Mouse (Mus musculus): ENCODE results near the gene Ier3. TPM values are rescaled to one million over a fixed set of nuclear protein-coding genes. Genes with fewer than 3 reads are reported as not detected.

The Ier3 gene
- polyA plus RNA-seq (2016; fragmentation: Nextera tagmentation; extraction: Ambion mirVana) = 37.6 and 38.6 TPM in 2 replicates

DNA sequence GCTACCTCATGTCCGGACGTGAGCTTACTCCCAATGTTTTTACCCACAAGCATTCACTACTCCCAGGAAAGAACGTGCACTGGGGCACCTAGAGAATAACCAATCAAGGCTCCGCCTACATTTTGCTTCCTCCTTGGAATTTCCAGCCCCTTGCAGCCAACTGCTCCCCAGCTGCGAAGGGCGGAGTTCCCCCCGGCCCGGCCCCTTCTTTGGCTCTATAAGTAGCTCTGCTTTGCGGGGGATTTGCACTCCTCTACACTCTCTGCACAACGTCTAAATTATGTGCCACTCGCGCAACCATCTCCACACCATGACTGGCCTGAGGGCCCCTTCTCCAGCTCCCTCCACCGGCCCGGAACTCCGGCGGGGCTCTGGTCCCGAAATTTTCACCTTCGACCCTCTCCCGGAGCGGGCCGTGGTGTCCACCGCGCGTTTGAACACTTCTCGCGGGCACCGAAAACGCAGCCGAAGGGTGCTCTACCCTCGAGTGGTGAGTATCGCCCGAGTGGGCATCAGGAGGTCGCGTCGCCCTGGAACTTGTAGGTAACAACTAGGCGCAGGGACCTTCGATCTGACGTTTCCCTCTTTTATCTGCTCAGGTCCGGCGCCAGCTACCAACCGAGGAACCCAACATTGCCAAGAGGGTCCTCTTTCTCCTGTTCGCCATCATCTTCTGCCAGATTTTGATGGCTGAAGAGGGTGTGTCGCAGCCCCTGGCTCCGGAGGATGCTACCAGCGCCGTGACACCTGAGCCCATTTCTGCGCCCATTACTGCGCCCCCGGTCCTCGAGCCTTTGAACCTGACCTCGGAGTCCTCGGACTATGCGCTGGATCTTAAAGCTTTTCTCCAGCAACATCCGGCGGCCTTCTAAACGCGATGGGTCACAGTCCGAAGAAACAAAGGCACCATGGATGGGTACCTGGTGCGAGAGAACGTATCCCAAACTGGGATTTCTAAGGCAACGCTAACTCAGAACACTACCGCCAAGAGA lies at the start of gene Ier3:
Ier3 (plus strand) TSS at position 246 of the 992 bp plus-strand sequence.
- Histone ChIP-seq H3K9ac (peak within 1 kb of the TSS; percentile 86), H3K27ac (ENCODE audit: poor library complexity, severe bottlenecking) (peak within 1 kb of the TSS; percentile 89), H3K27me3 (replicated peaks) (no peaks in the 10 kb centered on the region), H3K9me3 (replicated peaks) (no peaks in the 10 kb centered on the region), H3K36me3 (peaks cover 18% of the 10 kb centered on the region), H3K4me3 (peak within 1 kb of the TSS; percentile 89), H3K4me2 (peak within 1 kb of the TSS; percentile 91), H3K4me1 (replicated peaks) (peaks cover 35% of the 10 kb centered on the region)
- peak; percentile 67 for ATAC-seq (ENCODE audit: insufficient number of reproducible peaks, low FRiP score)
- WGBS = under 1% methylated on average over 62 of the region's 62 CpGs

GRCm38 (mm10) chr17:35776811-35777609 lies 44.5 kb upstream of the Ier3 start:
- Histone ChIP-seq H3K9ac (no peak overlapping the region), H3K4me3 (no peak overlapping the region), H3K9me3 (replicated peaks) (no peaks in the 10 kb centered on the region), H3K27ac (ENCODE audit: poor library complexity, severe bottlenecking) (peak overlapping the region; percentile 57), H3K27me3 (replicated peaks) (no peaks in the 10 kb centered on the region; the same call in 1 of the 2 replicates), H3K4me1 (replicated peaks) (peaks cover 24% of the 10 kb centered on the region), H3K4me2 (no peak overlapping the region), H3K36me3 (no peaks in the 10 kb centered on the region)
- ATAC-seq (ENCODE audit: insufficient number of reproducible peaks, low FRiP score) = peak; percentile 58
- WGBS = 38% methylated on average over 13 of the region's 13 CpGs

- Histone ChIP-seq H3K9ac (no peak overlapping the region), H3K4me2 (no peak overlapping the region), H3K36me3 (no peaks in the 10 kb centered on the region), H3K4me1 (replicated peaks) (peaks cover 27% of the 10 kb centered on the region), H3K27ac (ENCODE audit: poor library complexity, severe bottlenecking) (no peak overlapping the region), H3K9me3 (replicated peaks) (no peaks in the 10 kb centered on the region), H3K4me3 (no peak overlapping the region), H3K27me3 (replicated peaks) (no peaks in the 10 kb centered on the region)
- WGBS = 55% methylated on average over 6 of the region's 6 CpGs
- no peak for ATAC-seq (ENCODE audit: insufficient number of reproducible peaks, low FRiP score)
These were observed 42.5 kb upstream of the Ier3 start for GRCm38 (mm10) chr17:35778965-35779364.

GRCm38 (mm10) chr17:35779466-35780205 lies 41.8 kb upstream of the Ier3 start:
- no peak overlapping the region for H3K27ac ChIP-seq (ENCODE audit: poor library complexity, severe bottlenecking)
- no peaks in the 10 kb centered on the region for H3K27me3 ChIP-seq (replicated peaks)

GRCm38 (mm10) chr17:35780362-35780761 lies 41.1 kb upstream of the Ier3 start:
- no peak for ATAC-seq (ENCODE audit: insufficient number of reproducible peaks, low FRiP score)
- Histone ChIP-seq H3K4me2 (no peak overlapping the region), H3K27ac (ENCODE audit: poor library complexity, severe bottlenecking) (no peak overlapping the region), H3K36me3 (no peaks in the 10 kb centered on the region), H3K9me3 (replicated peaks) (no peaks in the 10 kb centered on the region), H3K27me3 (replicated peaks) (no peaks in the 10 kb centered on the region), H3K4me1 (replicated peaks) (peaks cover 40% of the 10 kb centered on the region), H3K9ac (no peak overlapping the region), H3K4me3 (no peak overlapping the region)
- 89% methylated on average over 7 of the region's 7 CpGs for WGBS

More at GRCm38 (mm10) chr17:35779466-35780205, 41.8 kb upstream of the Ier3 start:
- 63% methylated on average over 10 of the region's 10 CpGs for WGBS
- Histone ChIP-seq H3K36me3 (no peaks in the 10 kb centered on the region), H3K4me3 (no peak overlapping the region), H3K9me3 (replicated peaks) (no peaks in the 10 kb centered on the region), H3K4me1 (replicated peaks) (peaks cover 34% of the 10 kb centered on the region), H3K4me2 (no peak overlapping the region), H3K9ac (no peak overlapping the region)
- ATAC-seq (ENCODE audit: insufficient number of reproducible peaks, low FRiP score) = no peak

DNA sequence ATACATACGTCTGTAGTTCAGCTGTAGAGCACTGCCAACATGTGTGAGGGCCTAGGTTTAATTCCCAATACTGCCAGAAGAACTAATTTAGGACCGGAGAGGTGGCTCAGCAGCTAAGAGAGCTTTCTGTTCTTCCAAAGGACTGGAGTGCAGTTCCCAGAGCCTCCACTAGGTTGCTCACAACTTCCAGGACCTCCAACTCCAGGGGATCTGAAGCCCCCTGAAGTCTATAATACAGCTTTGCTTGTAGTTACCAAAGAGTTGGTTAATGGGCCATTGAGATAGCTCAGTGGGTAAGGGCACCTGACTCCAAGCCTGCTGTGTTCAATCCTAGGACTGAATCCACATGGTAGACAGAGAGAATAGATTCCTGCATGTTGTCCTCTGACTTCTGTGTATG lies 39.1 kb upstream of the Ier3 start:
- Histone ChIP-seq H3K9me3 (replicated peaks) (no peaks in the 10 kb centered on the region), H3K9ac (no peak overlapping the region), H3K4me2 (no peak overlapping the region), H3K4me1 (replicated peaks) (peaks cover 34% of the 10 kb centered on the region), H3K4me3 (no peak overlapping the region), H3K27me3 (replicated peaks) (no peaks in the 10 kb centered on the region), H3K36me3 (no peaks in the 10 kb centered on the region), H3K27ac (ENCODE audit: poor library complexity, severe bottlenecking) (no peak overlapping the region)
- WGBS = 79% methylated on average over 2 of the region's 2 CpGs
- no peak for ATAC-seq (ENCODE audit: insufficient number of reproducible peaks, low FRiP score)

DNA sequence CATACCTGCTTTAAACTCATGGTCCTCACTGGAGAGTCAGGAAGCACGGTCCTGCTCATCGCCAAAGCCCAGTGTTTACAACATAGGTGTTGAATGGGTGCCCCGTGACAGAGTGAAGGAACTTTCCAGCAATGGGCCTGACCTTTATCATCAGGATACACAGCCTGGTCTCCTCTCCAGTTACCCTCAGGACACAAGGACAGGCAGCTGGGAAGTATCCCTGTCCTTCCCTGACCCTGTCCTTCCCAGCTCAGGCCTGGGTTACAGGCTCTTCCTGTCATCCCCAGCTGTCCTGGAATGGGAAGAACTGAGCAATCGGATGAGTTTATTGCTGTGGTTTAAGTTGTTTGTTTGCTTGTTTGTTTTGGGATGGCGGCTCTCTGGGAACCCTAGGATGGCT lies 38.6 kb upstream of the Ier3 start:
- Histone ChIP-seq H3K4me3 (no peak overlapping the region), H3K9ac (no peak overlapping the region), H3K4me1 (replicated peaks) (peaks cover 30% of the 10 kb centered on the region), H3K27ac (ENCODE audit: poor library complexity, severe bottlenecking) (no peak overlapping the region), H3K36me3 (no peaks in the 10 kb centered on the region), H3K9me3 (replicated peaks) (no peaks in the 10 kb centered on the region), H3K27me3 (replicated peaks) (no peaks in the 10 kb centered on the region), H3K4me2 (no peak overlapping the region)
- 78% methylated on average over 5 of the region's 5 CpGs for WGBS
- ATAC-seq (ENCODE audit: insufficient number of reproducible peaks, low FRiP score) = no peak

DNA sequence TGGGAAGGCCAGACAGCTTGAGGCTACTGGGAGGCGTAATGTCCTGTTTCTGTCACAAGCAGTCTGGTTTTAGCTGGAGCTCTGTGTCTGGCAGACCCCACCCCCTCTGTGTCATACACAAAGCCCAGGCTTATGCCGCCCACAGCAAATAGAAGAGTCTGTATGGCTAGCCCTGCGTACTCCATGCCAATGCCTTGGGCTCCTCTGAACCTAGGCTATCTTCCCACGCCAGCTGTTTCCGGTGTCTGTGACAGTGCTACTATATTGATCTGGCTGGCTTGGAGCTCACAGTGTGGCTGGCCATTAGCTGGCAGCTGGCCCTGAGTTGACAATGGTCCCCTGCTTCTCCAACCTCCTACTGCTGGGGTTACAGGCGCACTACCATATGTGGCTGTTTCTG lies 37.5 kb upstream of the Ier3 start:
- Histone ChIP-seq H3K36me3 (no peaks in the 10 kb centered on the region), H3K9ac (no peak overlapping the region), H3K9me3 (replicated peaks) (no peaks in the 10 kb centered on the region), H3K4me2 (no peak overlapping the region), H3K27ac (ENCODE audit: poor library complexity, severe bottlenecking) (peak overlapping the region; percentile 40), H3K27me3 (replicated peaks) (no peaks in the 10 kb centered on the region), H3K4me3 (no peak overlapping the region), H3K4me1 (replicated peaks) (peaks cover 29% of the 10 kb centered on the region)
- peak; percentile 53 for ATAC-seq (ENCODE audit: insufficient number of reproducible peaks, low FRiP score)
- WGBS = 53% methylated on average over 6 of the region's 6 CpGs

GRCm38 (mm10) chr17:35785140-35785539 lies 36.3 kb upstream of the Ier3 start:
- Histone ChIP-seq H3K27ac (ENCODE audit: poor library complexity, severe bottlenecking) (peak overlapping the region; percentile 40; the same call in 1 of the 2 replicates), H3K4me2 (no peak overlapping the region), H3K4me1 (replicated peaks) (peaks cover 23% of the 10 kb centered on the region), H3K9ac (no peak overlapping the region), H3K27me3 (replicated peaks) (no peaks in the 10 kb centered on the region), H3K36me3 (no peaks in the 10 kb centered on the region), H3K9me3 (replicated peaks) (no peaks in the 10 kb centered on the region), H3K4me3 (no peak overlapping the region)
- no peak for ATAC-seq (ENCODE audit: insufficient number of reproducible peaks, low FRiP score)
- WGBS = 41% methylated on average over 4 of the region's 4 CpGs

DNA sequence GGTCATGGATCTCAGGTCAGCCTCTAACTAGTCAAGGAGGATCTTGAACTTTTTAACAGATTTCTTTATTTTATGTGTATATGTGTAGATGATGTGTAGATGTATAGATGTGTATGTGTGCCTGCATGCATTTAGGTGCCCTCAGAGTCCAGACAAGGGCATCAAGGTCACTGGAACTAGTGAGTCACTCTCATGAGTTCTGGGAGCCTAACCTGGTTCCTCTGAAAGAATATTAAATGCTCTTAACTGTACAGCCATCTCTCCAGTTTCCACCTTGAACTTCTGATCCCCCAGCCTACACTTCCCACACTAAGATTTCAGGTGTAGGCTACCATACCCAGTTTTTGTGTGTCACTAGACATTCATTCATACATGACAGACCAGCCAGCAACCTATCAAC lies 34.0 kb upstream of the Ier3 start:
- Histone ChIP-seq H3K4me1 (replicated peaks) (peaks cover 23% of the 10 kb centered on the region), H3K9me3 (replicated peaks) (no peaks in the 10 kb centered on the region), H3K27ac (ENCODE audit: poor library complexity, severe bottlenecking) (no peak overlapping the region), H3K9ac (no peak overlapping the region), H3K36me3 (no peaks in the 10 kb centered on the region), H3K27me3 (replicated peaks) (no peaks in the 10 kb centered on the region), H3K4me3 (no peak overlapping the region), H3K4me2 (no peak overlapping the region)
- ATAC-seq (ENCODE audit: insufficient number of reproducible peaks, low FRiP score) = no peak

Measured in heart, embryonic 12.5 days (tissue).